Mouse (Mus musculus) MEL-GATA-1-ER (cell line): ENCODE data around the gene Ndufa1.
A peak's percentile ranks its signal among the peaks of the same experiment; 100 is the strongest.
"Not testable (repeated sequence)": the region's sequence is repeated elsewhere in the genome, so short reads cannot be mapped to it uniquely, and the experiment has no call there.

Source experiments
- DNase-seq: peaks from one replicate; pipeline ENCODE4 v3.0.0-alpha.2; 2012; ENCODE audit warnings: low read depth; ENCODE audit errors: extremely low read depth

Gene Ndufa1

DNA sequence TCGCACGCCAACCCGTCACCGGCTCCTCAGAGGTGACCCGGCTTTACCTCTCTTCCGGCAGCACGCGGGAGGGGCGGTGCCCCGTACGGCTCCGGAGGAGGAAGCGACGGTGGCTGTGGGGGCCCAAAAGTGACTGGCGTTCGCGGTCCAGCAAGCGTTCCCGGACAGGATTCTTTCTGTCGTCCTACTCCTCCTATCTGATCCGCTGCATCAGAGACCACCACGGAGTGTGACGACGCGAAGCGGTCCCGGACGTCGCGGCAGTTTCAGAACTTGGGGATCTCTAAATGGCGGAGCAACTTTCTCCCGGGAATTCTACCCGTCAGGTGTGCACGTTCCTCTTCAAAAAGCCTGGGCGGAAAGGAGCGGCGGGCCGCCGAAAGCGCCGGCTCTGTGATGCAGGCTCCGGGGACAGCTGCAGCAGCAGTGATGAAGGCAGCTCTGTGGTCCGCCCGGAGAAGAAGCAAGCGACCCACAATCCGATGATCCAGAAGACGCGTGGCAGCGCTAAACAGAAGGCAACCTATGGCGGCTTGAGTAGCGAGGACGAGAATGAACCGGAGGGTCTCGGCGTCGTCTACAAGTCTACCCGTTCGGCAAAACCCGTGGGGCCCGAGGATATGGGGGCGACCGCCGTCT lies at the start of gene Ndufa1, which contains the start of gene Rnf113a1:
Gene Ndufa1 (minus strand): TSS at position 59 of the 639 bp plus-strand sequence.
Gene Rnf113a1 (plus strand): TSS at position 141 of the 639 bp plus-strand sequence.
- peak; percentile 48 for DNase-seq

DNA sequence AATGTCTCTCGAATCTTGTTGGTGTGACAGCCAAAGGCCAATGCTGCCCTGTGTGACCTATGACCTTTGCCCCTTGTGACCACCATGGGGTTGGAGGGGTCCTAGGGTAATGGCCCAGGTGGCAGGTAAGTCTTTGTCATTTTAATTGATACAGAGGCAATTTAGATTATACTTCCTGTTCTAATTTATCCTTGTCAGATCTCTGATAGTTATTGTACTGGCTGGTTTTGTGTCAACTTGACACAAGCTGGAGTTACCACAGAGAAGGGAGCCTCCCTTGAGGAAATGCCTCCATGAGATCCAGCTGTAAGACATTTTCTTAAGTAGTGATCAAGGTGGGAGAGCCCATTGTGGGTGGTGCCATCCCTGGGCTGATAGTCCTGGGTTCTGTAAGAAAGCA lies 31.2 kb upstream of the Ndufa1 start, which contains the start of gene Rhox1:
Gene Rhox1 (minus strand): TSS at position 101 of the 400 bp plus-strand sequence.
- not testable (repeated sequence) for DNase-seq

DNA sequence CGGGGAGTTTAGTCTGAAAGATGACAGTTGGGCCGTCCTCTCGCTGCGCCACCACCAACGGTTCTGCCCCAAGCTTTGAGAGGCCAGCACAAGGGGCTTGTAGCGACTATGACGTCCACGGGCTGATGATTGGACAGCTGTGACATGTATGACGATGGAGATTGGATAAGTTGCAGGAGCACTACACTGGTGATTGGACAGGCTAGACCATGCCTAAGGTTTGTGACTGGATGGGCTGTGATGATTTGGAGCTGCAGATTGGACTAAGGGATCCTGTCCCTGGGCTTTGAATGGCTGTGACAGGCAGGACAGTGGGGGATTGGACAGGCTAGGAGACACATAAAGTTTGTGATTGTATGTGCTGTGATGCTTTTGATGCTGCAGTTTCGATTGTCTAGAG lies 20.0 kb upstream of the Ndufa1 start, which contains the start of gene Gm9:
Gene Gm9 (minus strand): TSS at position 101 of the 400 bp plus-strand sequence.
- DNase-seq: no peak

DNA sequence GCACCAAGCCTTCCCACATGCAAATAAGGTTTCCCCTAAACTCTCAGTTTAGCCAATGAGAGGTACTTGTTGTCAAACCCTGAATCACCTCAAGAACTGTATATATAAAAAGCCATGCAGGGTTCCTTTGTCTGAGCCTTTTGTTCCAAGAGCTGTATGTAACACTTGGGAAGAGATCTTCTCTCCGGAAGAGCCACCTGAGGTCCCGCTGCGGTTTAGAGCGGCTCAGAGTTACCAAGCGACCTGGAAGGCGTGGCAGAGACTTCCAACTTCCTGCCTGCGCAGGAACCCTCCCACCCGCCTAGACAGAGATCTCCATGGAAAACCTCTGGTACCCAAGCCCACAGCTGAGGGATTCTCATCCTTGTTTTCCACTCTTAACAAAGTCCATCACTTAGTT lies 7.7 kb upstream of the Ndufa1 start:
- DNase-seq: no peak

DNA sequence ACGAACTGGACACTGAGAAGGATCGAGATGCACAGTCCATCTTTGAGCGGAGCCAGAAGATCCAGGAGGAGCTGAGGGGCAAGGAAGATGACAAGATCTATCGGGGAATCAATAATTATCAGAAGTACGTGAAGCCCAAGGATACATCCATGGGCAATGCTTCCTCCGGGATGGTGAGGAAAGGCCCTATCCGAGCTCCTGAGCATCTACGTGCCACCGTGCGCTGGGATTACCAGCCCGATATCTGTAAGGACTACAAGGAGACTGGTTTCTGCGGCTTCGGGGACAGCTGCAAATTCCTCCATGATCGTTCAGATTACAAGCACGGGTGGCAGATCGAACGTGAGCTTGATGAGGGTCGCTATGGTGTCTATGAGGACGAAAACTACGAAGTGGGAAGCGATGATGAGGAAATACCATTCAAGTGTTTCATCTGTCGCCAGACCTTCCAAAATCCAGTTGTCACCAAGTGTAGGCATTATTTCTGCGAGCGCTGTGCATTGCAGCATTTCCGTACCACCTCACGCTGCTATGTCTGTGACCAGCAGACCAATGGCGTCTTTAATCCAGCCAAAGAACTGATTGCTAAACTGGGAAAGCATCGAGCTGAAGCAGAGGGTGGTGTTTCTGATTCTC lies 899 bp upstream of the Ndufa1 start:
- DNase-seq: peak; percentile 12

DNA sequence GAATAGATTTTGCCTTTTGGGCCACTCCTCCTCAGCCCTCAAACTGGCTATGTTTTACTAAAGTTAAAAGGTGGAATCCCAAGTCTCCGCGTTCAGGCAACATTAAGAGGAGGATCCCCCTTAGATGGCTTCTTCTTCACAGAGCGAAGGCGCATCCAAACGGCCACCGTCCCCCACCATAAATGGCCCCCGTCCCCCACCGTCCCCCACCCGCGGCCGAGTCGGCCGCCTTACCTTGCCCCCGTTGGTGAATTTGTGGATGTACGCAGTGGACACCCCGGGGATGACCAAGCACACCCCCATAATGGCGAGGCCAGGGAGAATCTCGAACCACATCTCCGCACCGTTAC lies 233 bp downstream of the Ndufa1 start:
- DNase-seq: peak; percentile 7

DNA sequence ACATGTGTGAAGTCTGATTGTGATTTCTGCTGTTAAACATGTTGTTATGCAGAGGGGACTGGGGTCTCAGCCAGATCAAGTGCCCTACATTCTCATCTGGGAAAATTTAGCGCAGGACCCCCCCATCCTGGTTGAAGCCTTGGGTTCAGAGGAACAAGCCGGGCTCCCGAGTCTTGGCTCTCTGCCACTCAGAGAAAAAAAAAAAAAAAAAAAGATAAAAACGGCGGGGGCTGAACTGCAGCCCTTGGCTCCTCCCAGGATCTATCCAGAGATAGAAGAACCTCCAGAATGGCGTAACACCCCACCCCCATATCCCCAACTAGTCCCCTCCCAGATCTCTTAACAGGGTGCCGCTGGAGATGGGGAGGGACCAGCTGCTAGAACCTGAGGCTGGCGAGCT lies 6.6 kb downstream of the Ndufa1 start:
- DNase-seq: not testable (repeated sequence)

DNA sequence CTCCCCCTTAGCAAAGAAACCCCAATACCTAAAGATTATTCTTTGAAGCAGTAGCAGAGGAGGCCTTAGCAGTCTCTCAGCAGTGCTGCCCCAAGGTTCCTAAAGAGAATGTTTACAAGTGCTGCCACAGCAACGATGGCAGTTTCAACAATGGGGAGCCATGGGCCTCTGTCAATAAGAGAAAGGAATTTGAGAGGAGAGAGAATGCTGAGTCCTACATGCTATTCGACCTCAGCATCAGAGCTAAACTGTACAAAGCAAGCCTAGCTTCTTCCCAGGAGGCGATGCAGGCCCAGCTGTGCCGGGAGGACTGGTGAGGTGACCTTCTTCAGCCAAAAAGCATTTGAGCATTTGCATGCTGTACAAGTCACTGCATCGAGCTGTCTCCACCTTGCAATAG lies 22.2 kb downstream of the Ndufa1 start, which contains the start of gene Akap14:
Gene Akap14 (minus strand): TSS at position 101 of the 400 bp plus-strand sequence.
- DNase-seq: no peak

DNA sequence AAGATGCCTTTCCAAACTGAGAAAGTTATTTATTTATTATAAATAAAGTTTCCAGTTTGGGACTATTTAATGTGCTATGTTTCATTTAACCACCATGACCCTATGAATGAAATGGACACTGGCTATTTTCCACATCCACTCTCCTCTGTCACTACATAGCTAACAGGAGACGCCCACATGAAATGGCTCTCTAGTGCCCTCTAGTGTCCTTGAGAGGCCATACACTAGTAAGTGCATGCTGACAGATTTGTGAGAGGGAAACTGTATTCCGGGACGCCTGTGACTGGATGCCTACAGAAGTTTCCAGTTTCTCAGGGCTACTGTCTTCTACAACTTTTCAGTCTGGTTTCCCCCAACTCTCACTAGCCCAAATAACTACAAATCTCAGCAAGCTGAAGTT lies 23.9 kb downstream of the Ndufa1 start:
- DNase-seq: peak; percentile 22

DNA sequence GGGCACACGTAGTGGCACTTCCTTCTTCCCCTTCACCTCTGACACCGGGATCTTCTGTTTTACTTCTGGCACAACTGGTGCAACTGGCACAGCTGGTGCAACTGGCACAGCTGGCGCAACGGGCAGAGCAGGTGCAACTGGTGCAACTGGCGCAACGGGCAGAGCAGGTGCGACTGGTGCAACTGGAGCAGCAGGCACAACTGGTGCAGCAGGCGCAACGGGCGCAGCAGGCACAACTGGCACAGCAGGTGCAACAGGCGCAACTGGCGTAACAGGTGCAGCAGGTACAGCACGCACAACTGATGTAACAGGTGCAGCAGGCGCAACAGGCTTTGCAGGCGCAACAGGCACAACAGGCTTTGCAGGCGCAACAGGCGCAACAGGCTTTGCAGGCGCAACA lies 27.8 kb downstream of the Ndufa1 start:
- DNase-seq: no peak

DNA sequence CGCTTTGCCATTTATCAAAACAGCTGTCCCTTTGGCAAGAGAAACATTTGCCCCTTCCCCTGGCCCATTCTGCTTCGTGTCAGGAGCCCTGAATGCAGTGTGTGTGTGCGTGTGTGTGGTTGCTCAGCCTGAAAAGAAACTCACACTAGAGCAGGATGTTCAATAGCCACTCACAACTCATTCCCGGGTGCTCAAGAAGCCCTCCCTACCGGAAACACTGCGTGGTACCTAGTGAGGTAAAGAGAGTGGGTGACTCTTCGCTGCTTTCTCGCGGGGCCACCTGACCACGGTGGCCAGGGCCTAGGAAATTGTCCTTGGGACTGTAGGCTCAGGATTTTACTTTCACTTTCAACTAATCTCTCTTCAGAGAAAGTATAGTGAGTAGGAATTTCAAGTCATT lies 29.8 kb downstream of the Ndufa1 start:
- no peak for DNase-seq

DNA sequence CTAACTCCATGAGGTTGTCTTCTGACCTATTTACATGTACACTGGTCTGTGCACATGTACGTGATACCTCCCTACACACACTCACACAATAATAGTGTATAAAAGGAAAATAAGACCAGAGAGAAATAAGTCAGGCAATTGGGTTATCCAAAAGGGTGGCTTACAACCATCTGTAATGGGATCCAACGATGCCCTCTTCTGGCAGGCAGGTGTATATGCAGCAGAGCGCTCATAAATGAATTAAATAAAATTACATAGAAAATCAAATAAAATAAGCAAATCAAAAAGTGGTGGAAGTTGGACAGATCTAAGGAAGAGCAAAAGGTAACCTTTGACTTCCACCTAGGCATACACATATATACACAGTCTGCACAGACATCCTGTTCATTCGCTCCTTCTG lies 33.1 kb downstream of the Ndufa1 start:
- DNase-seq: peak; percentile 6

DNA sequence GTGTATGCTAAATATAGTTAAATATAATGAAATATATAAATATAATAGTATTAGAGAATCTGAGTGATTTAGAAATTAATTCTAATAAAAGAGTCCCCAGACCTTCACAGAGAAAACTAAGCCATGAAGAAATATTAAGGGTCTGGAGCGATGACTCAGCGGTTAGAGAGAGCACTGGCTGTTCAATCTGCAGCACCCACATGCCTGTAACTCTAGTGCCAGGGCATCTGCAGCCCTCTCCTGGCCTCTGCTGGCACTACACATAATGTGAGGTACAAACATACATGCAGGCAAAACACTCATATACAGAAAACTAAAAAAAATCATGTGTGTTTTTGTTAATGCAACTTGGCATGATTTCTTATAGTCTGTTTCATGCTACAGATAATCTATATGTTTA lies 46.0 kb downstream of the Ndufa1 start:
- DNase-seq: no peak

DNA sequence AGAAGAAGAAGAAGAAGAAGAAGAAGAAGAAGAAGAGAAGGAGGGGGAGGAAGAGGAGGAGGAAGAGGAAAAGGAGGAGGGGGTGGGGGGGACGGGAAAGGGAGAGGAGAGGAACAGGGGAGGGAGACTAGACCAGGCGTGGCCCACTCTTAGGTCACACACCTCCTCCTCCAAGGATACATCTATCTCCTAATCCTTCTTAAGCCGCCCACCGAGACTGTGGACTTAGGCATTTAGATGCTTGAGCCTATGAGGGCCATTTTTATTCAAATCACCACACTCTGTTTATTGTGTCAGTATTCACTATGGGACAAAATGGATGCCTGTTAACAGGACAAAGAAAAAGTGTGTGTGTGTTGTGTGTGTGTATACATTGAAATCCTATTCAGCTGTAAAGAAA lies 46.5 kb downstream of the Ndufa1 start:
- not testable (repeated sequence) for DNase-seq

DNA sequence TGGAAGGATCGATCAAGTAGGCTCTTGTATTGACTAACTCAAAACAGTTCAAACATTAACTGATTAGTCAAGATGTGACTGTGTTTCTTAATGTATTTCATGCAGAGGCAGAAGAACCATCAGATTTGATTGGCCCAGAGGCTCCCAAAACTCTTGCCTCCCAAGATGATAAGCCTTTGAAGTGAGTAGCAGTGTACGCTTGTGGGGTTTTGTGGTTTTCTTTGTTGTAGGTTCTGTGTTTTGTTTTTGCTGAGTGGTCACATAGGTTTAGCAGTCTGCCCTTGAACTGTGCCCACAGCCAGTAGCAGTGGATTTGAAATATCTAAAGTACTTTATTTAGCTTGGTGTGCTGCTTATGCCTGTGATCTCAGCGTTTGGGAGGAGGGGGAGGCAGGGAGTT lies 49.2 kb downstream of the Ndufa1 start:
- DNase-seq: no peak
